Mouse (Mus musculus) neutrophil, adult 5-6 weeks (primary cell): ENCODE measurements around the gene Gnao1. TPM values are rescaled to one million over a fixed set of nuclear protein-coding genes. Genes with fewer than 3 reads are reported as not detected.

Source experiments
- ATAC-seq: fragments of 151-379, 151-347 bp; 2 replicates; pipeline ENCODE4 v1.8.0; 2017; ENCODE audit warnings: mild to moderate bottlenecking, moderate TSS enrichment; ENCODE audit not compliant: insufficient number of reproducible peaks, poor library complexity, low FRiP score, severe bottlenecking; ENCODE audit errors: extremely low read depth
- total RNA-seq: library from RNA; stranded (forward); fragments of 200-1000 nt; gene quantifications from 2 replicates; pipeline ENCODE4 v1.2.3, GENCODE M21; 2017

The Gnao1 gene
- total RNA-seq, 1 experiment from 2014 or later, result not detected

- no peak for ATAC-seq
Observed at GRCm38 (mm10) chr8:93973831-93974375, 164.1 kb downstream of the Gnao1 start.

DNA sequence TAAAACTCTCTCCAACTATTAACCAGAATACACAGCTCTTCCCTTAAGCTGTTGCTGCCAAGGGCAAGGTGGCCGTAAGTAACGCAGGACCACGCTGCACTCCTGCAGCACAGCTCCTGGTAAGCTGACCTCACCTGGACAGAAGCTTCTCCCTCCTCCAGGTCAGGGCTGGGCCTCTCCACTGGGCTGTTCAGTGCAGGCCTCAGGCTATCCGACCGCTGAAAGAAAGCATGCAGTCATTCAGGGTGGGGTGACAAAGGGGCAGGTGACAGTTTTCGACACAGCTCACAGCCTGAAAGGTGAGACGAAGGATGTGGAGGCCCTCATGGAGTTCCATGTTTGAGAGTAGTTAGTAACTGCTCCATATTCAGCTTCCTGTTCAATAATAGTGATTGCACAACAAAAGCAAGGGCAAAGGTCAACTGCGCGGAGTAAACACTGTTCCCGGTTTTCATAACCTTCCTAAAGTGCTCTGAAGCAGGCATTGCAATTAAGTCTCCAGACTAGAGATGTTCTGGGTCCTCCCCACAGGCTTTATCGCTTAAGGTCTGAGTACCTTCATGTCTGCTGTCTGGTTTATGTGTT is 164.9 kb downstream of the Gnao1 start:
- no peak for ATAC-seq

DNA sequence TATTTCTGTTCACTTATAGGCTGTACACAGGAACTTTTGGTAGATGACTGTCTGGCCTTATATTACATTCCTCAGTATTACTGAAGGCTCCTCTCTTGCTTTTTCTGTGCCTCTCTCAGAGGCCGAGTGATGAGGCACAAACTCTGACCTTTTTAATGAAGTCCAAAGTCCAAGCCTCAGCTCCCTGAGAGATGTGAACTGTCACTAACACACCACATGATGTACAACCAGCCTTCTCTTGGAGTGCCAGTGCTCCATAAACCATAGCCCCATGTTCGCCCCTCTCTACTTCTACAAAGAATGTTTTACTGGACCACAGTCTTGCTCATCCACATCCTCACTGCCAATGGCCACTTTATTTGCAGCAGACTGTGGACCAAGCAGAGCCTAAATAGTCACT is 165.6 kb downstream of the Gnao1 start:
- no peak for ATAC-seq

GRCm38 (mm10) chr8:93976446-93977211 is 166.9 kb downstream of the Gnao1 start:
- ATAC-seq, result no peak

DNA sequence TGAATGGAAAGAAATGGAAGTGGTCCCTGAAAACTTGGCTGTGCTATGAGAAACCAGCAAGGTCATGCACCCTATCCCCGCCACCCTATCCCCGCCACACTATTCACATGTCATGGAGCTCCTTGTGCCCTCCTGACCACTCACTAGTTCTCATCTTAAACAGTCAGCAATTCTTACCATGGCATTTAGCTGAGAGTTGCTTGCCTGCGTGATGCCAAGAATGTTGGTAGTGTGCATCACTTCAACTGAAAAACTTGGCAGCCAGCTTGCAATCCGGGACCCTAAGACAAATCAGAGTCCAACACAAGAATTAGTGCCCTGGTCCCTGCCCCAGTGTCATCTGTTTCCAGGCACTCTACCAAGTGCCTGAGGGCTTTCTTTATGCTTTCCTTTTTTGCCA is 170.4 kb downstream of the Gnao1 start:
- no peak for ATAC-seq

DNA sequence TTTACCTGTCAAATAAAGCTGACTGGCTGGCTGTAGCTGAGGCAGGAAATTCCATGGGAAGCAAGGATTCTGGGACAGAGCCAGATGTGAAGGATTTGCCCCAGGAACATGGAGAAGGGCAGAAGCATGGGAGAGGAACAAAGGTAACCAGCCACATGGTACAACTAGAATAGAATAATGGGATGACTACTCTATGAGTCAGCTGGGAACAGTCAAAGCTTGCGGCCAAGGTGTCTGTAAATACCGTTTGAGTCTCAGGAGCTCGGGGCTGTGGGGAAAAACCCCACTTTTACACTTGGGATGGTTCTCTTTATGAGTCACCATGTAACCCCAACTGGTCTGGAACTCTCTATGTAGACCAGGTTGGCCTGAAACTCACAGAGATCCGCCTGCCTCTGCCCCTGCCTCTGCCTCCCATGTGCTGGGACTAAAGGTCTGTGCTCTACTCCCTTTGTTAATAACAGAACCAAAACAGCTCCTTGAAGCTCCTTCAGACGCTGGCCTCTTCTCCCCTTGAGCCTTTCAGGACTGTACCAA is 172.0 kb downstream of the Gnao1 start:
- no peak for ATAC-seq

DNA sequence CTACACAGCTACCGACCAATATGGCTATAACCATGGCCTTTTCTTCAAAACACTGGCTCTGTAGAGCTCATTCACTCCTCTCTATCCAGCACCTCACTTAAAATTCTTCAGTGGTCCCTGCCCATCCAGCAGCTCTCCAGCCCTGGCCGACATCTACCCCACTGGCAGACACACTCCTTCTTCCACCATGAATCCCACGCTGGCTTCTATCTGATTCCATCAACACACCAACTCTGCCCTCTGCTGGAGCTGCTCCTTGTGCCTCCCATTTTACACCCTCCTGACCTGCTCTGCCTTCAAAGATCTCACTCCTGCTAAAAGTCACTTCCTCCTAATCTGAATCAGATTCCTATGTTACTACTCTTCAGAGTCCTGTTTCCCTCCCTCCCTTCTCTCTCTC is 174.1 kb downstream of the Gnao1 start:
- ATAC-seq, result no peak

DNA sequence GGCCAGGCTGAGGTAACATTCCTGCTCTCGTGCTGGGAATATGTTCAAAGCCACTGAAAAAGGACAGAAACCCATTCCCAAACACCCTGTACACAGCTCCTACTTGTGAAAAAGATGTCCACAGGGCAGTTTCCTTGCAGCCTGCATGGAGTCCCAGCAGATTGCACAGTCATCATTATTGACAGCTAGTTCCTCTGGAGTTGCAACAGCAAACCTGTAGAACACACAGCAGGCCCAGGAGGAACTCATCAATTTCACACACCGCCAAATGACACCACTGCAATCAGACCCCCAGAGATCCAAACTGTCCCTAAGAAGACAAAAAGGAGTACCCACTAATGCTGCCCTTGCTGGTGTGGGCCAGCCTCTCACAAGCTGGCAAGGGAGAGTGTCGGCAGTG is 175.0 kb downstream of the Gnao1 start:
- ATAC-seq, result 0 out of 2 replicates have a peak, but pooled peaks have one; percentile 16

DNA sequence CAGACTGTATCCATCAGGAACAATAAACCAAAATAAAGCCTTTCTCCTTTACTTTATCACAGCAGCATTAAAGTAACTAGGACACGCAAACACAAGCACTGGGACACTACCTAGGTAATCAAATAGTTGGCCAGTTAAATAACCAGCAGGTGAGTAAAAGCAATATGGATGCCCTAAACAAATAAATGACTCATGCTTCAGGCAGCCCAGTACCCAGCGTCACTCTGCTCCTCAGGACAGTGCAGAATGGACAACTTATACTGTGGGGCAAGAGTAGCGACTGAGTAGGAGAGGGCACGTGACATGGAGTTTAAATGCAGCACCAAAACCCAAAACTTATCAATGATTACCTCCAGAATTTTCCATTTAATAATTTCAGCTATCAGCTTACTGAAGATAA is 180.0 kb downstream of the Gnao1 start:
- no peak for ATAC-seq

DNA sequence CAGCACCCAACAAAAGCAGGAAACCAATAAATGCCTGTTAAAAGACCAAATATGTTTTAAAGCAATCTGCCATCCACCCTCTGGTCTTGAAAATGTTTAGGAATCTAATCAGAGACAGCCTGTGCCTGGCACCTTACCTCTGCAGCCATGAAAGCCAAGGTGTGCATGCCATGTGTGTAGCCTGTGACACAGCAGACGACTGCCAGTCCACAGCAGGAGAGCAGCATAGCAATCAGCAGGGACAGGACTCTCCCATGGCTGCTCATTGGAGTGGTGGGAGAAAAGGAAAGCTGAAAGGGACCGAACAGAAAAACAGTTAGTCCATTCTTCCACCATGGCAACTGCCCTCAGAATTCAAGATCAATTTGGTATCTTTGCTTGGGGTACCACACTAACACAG is 189.2 kb downstream of the Gnao1 start:
- no peak for ATAC-seq

DNA sequence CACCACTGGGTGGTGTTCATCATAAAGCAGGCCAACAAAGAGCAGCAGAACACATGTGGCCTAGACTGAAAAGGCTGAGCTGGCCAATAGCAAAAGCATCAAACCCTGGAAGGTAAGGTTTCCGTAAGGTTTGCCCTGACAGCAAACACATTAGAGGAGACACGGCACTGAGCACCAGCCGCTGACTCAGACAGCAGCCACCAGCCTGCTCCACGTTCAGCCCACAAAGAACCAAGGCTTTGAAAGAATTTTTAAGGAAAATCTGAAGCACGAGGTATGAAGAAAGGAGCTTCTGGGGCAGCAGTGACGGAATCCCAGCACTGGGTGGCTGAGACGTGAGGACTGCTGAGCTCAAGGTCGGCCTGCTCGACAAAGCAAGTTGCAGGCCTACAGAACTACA is 194.4 kb downstream of the Gnao1 start:
- ATAC-seq, result no peak

DNA sequence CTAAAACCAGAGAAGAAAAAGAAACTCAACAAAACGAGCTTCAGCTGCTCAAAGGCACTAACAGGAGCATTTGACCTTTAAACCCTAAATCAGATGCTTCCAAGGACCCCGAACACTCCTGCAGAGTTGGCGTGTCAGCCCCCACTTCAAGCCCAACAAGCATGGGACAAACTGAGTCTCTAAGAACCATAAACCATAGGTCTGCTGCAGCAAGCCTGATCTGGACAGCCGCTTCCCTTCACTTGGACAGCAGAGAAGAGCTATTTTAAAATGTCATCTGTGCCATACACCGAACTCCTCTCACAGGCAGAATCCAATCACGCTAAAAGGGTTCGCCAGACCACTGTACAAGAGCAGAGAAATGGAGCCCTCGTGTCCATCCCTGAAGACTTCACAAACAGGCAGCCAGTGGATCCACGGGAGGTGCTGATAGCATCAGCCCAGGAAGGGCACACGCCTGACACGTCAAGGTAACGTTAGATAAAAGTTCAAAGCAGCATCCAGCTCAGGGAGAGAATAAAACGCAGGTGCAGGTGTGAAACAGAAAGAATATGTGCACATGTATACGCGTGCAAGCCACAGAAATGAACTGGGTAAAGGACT is 199.6 kb downstream of the Gnao1 start:
- ATAC-seq, result no peak

GRCm38 (mm10) chr8:94010101-94010705 is 200.4 kb downstream of the Gnao1 start:
- ATAC-seq, result no peak

DNA sequence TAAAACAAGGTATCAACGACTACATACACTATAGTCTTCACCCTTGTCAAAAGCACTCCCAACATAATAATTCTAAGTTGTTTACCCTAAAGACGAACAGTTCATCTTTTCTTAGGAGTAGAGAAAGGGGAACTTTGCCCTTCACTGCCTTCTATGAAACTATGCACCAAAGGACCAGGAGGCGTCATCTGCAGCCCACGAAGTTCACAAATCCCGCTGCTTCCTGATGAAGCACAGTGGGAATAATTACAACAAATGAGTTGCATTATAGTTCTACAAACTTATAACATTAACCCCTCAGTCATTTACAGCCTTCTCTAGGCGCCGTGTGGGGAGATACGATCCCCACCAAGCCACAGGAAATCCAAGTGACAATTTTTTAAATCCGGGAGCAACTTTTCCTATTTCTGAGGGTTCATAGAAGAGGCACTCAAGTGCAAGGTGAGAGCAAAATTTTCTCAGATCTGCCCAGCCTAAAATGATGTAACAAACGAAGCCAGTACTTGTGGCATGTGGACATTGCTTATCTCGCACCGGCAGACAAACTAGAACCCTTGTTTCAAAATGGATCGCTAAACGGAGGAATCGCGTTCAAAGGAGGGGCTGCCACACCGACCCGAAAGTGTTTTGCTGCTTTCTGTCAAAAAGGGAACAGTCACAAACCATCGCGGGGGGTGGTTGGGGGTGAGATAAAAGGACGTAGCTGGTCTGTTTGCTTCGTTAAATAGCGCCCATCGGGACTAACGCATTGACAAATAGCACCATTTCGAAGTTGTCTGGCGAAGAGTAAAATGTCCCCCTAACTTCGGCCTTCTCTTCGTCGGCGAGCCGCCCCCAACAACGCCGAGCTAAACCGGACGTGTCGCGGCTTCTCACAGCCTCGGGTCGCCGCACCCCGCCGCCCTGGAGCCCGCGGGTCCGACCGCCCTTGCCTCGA is 201.6 kb downstream of the Gnao1 start:
- ATAC-seq, result no peak

DNA sequence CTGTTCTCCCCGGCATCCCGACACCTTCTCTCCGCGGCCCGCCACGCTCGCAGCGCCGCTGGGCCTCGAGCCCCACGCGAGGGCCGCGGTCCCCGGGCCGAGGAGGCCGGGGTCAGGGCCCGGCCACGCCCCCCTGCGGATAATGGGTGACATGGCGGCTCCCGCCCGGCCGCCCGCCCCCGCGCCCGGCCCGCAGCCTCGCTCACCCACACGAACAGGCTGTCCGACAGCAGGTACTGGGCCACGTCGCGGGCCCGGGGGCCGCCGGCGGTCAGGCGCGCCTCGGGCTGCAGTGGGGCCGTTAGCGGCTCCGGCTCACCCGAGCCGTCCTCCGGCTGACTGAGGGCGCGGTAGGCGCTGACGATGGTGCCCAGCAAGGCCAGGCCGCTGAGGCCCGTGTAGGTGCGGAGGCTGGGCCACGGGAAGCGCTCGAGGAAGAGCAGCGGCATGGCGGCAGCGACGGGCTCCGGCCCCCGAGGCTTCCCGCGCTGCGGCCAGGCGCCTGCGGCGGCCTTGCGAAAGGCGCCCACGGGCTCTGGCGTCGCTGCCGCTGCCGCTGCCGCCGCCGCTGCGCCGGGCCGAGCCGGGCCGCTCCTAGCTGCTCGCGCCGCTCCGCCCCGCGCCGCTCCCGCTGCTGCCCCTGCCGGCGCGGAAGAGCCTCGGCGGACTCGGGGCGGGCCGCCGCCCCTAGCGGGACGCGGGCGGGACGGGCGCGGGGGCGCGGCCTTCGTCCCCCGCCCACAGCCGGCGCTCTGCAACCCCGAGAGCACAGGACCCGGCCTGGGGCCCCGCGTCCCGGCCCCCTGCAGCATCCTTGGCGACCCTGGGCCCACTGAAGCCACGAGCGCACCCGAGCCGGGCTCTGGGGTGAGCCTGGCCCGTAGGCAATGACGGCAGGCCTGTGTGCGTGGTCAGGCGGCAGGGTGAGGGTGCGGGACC is 202.5 kb downstream of the Gnao1 start, which contains the start of gene Amfr:
TSS of gene Amfr (minus strand) at position 830 of the 939 bp plus-strand sequence.
- peak; percentile 59 for ATAC-seq

DNA sequence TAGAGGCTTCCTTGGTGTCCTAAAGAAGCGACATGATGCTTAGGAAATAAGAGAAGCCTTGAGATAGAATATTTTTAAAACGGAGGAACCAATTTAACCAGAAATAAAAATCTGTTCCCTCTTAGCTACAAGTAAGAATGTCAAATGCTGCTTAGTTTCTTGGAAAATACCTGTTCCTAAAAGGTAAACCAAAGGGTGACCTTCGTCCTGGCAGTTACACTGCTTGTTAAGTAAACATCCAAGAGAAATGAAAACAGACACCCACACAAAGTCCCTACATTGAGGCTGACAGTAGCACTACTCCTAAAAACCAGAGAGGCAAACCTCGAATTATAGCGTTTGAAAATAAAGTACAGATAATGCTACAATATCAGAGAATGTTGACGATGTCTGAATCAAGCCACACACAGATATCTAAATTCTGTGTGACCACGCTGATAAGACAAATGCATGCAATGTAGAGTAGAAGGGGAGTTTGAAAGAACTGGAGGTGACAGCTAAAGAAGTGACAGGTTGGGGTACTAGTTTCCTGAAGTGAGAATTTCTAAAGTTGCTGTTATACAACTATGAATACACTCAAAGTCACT is 203.4 kb downstream of the Gnao1 start:
- ATAC-seq, result no peak
